In genomic region chr10:60349644-60350043, GRCm38 (mm10) we compare ENCODE assay signal across 13 mouse cellular contexts. TPM values are rescaled to one million over a fixed set of nuclear protein-coding genes. Genes with fewer than 3 reads are reported as not detected.
DNase-seq lines count a peak whose midpoint lies in the region; ATAC-seq and TF ChIP-seq lines count a peak whose summit lies in the region.
"Had no signal": no experiment of that assay in that cellular context is flagged by ENCODE, and none has a peak within 500 bp of the region (broad histone marks: within the 10 kb centered on the region; RNA-seq: fewer than 3 reads in every experiment).

No protein-coding gene starts in this region.

- DNase-seq in heart, adult 18-20 months, result no peak
- DNase-seq in forebrain, postnatal 0 days, result no peak
- DNase-seq: cerebellum, adult 2 months; kidney, adult 9 months had no signal

- TF ChIP-seq CTCF in forebrain, postnatal 0 days (IDR thresholded peaks at IDR 0.05; ENCODE audit: low read depth), result no peak

- no peak overlapping the region for H3K4me3 ChIP-seq in heart, embryonic 11.5 days (ENCODE audit: low read depth, low read length)
- peak overlapping the region; percentile 95 for H3K4me3 ChIP-seq in megakaryocyte, embryonic 14.5 days (replicated peaks)
- H3K4me3 ChIP-seq in limb, embryonic 13.5 days, result no peak overlapping the region
- H3K4me3 ChIP-seq in stomach, embryonic 15.5 days (replicated peaks), result no peak overlapping the region
- H3K4me3 ChIP-seq in forebrain, postnatal 0 days (ENCODE audit: low read depth, low read length), result no peak overlapping the region
- no peak overlapping the region for H3K4me3 ChIP-seq in midbrain, embryonic 16.5 days (ENCODE audit: low read depth, low read length)
- H3K4me3 ChIP-seq: midbrain, embryonic 12.5 days had no signal

- H3K9me3 ChIP-seq in heart, embryonic 11.5 days (replicated peaks; ENCODE audit: control insufficient read depth, low read length), result no peaks in the 10 kb centered on the region
- H3K9me3 ChIP-seq in megakaryocyte, embryonic 14.5 days, result no peaks in the 10 kb centered on the region
- H3K9me3 ChIP-seq in limb, embryonic 13.5 days, result no peaks in the 10 kb centered on the region
- H3K9me3 ChIP-seq in stomach, embryonic 15.5 days, result no peaks in the 10 kb centered on the region
- H3K9me3 ChIP-seq in forebrain, postnatal 0 days (ENCODE audit: low read length), result no peaks in the 10 kb centered on the region
- no peaks in the 10 kb centered on the region for H3K9me3 ChIP-seq in midbrain, embryonic 16.5 days (replicated peaks; ENCODE audit: control insufficient read depth, low read length, poor library complexity, severe bottlenecking)
- H3K9me3 ChIP-seq: heart, embryonic 10.5 days; midbrain, embryonic 12.5 days had no signal

- 76% methylated on average over 5 of the region's 5 CpGs for WGBS in heart, embryonic 11.5 days (ENCODE audit: insufficient replicate concordance)
- WGBS in limb, embryonic 13.5 days, result 90% methylated on average over 5 of the region's 5 CpGs
- 82% methylated on average over 5 of the region's 5 CpGs for WGBS in stomach, embryonic 15.5 days
- 94% methylated on average over 5 of the region's 5 CpGs for WGBS in forebrain, postnatal 0 days
- 93% methylated on average over 5 of the region's 5 CpGs for WGBS in midbrain, embryonic 16.5 days

- no peak overlapping the region for H3K4me2 ChIP-seq in heart, embryonic 11.5 days
- H3K4me2 ChIP-seq in limb, embryonic 13.5 days (replicated peaks), result no peak overlapping the region
- H3K4me2 ChIP-seq in stomach, embryonic 15.5 days, result peak overlapping the region; percentile 80
- H3K4me2 ChIP-seq in forebrain, postnatal 0 days (ENCODE audit: low read depth), result no peak overlapping the region
- H3K4me2 ChIP-seq in midbrain, embryonic 16.5 days (ENCODE audit: low read length), result no peak overlapping the region
- H3K4me2 ChIP-seq: midbrain, embryonic 12.5 days had no signal

- no peaks in the 10 kb centered on the region; the same call in 1 of the 2 replicates for H3K27me3 ChIP-seq in heart, embryonic 11.5 days (ENCODE audit: control insufficient read depth, insufficient read depth, low read length)
- no peaks in the 10 kb centered on the region for H3K27me3 ChIP-seq in megakaryocyte, embryonic 14.5 days (replicated peaks)
- H3K27me3 ChIP-seq in limb, embryonic 13.5 days, result peaks cover 26% of the 10 kb centered on the region
- no peaks in the 10 kb centered on the region for H3K27me3 ChIP-seq in stomach, embryonic 15.5 days (replicated peaks)
- peaks cover 8% of the 10 kb centered on the region for H3K27me3 ChIP-seq in forebrain, postnatal 0 days (ENCODE audit: insufficient read depth, low read length)
- H3K27me3 ChIP-seq in midbrain, embryonic 16.5 days (ENCODE audit: control insufficient read depth, insufficient read depth, low read depth, low read length), result peaks cover 13% of the 10 kb centered on the region

- H3K36me3 ChIP-seq in heart, embryonic 11.5 days (ENCODE audit: control insufficient read depth, insufficient read depth, low read length), result no peaks in the 10 kb centered on the region
- peaks cover 36% of the 10 kb centered on the region for H3K36me3 ChIP-seq in megakaryocyte, embryonic 14.5 days (replicated peaks; ENCODE audit: low read length)
- no peaks in the 10 kb centered on the region for H3K36me3 ChIP-seq in limb, embryonic 13.5 days
- H3K36me3 ChIP-seq in stomach, embryonic 15.5 days, result no peaks in the 10 kb centered on the region
- H3K36me3 ChIP-seq in forebrain, postnatal 0 days (ENCODE audit: insufficient read depth), result no peaks in the 10 kb centered on the region
- no peaks in the 10 kb centered on the region for H3K36me3 ChIP-seq in midbrain, embryonic 16.5 days (ENCODE audit: control insufficient read depth, insufficient read depth, low read length)
- H3K36me3 ChIP-seq: heart, embryonic 10.5 days; midbrain, embryonic 12.5 days had no signal

- no peak overlapping the region for H3K9ac ChIP-seq in heart, embryonic 11.5 days (ENCODE audit: low read depth, low read length)
- peak overlapping the region; percentile 19; the same call in 1 of the 2 replicates for H3K9ac ChIP-seq in limb, embryonic 13.5 days
- H3K9ac ChIP-seq in stomach, embryonic 15.5 days, result no peak overlapping the region
- H3K9ac ChIP-seq in forebrain, postnatal 0 days, result no peak overlapping the region
- no peak overlapping the region for H3K9ac ChIP-seq in midbrain, embryonic 16.5 days (ENCODE audit: low read depth, low read length)
- H3K9ac ChIP-seq: midbrain, embryonic 12.5 days had no signal

- H3K4me1 ChIP-seq in heart, embryonic 11.5 days (ENCODE audit: control insufficient read depth, insufficient read depth, low read length), result peaks cover 41% of the 10 kb centered on the region
- H3K4me1 ChIP-seq in megakaryocyte, embryonic 14.5 days, result peaks cover 91% of the 10 kb centered on the region
- H3K4me1 ChIP-seq in limb, embryonic 13.5 days, result peaks cover 66% of the 10 kb centered on the region
- peaks cover 64% of the 10 kb centered on the region for H3K4me1 ChIP-seq in stomach, embryonic 15.5 days
- H3K4me1 ChIP-seq in forebrain, postnatal 0 days (ENCODE audit: insufficient read depth), result no peaks in the 10 kb centered on the region
- H3K4me1 ChIP-seq in midbrain, embryonic 16.5 days (ENCODE audit: control insufficient read depth, insufficient read depth, low read length), result peaks cover 4% of the 10 kb centered on the region; the same call in 1 of the 2 replicates

- ATAC-seq in heart, embryonic 11.5 days (replicated peaks; ENCODE audit: insufficient number of reproducible peaks, low FRiP score, low TSS enrichment), result no peak
- no peak for ATAC-seq in megakaryocyte, adult 5-6 weeks (ENCODE audit: poor library complexity, severe bottlenecking)
- ATAC-seq in limb, embryonic 13.5 days (ENCODE audit: low FRiP score, low read depth), result no peak
- ATAC-seq in stomach, embryonic 15.5 days (ENCODE audit: insufficient read depth, low FRiP score, low read depth), result no peak
- ATAC-seq in forebrain, postnatal 0 days, result no peak
- ATAC-seq in midbrain, embryonic 16.5 days, result no peak

- H3K27ac ChIP-seq in heart, embryonic 11.5 days (ENCODE audit: low read depth, low read length), result 0 out of 2 replicates have a peak overlapping the region, but pooled peaks have one; percentile 18
- H3K27ac ChIP-seq in limb, embryonic 13.5 days, result peak overlapping the region; percentile 22; the same call in 1 of the 2 replicates
- peak overlapping the region; percentile 94 for H3K27ac ChIP-seq in stomach, embryonic 15.5 days
- no peak overlapping the region for H3K27ac ChIP-seq in forebrain, postnatal 0 days (ENCODE audit: low read depth, low read length)
- no peak overlapping the region for H3K27ac ChIP-seq in midbrain, embryonic 16.5 days (ENCODE audit: low read length)
- H3K27ac ChIP-seq: midbrain, embryonic 12.5 days had no signal

RNA-seq across cellular contexts. Expression of gene Vsir, which starts 3.0 kb away (rescaled TPM):
- 1.2 and 1.9 TPM in 2 replicates for polyA plus RNA-seq in heart, embryonic 11.5 days (2014; fragmentation: Nextera tagmentation; extraction: Ambion mirVana)
- total RNA-seq in heart, adult 18-20 months (2021), result 10 to 100 TPM; 11.3 to 13.3 TPM
- 29.9 and 107 TPM in 2 replicates for polyA plus RNA-seq in megakaryocyte, embryonic 14.5 days (2012; ENCODE audit: insufficient read depth, low replicate concordance)
- 267 and 312 TPM in 2 replicates for total RNA-seq in megakaryocyte, adult 5-6 weeks (2015)
- 783 and 809 TPM in 2 replicates for total RNA-seq in megakaryocyte, adult 5-6 weeks (2017)
- 1.9 and 2.0 TPM in 2 replicates for polyA plus RNA-seq in limb, embryonic 13.5 days (2015; fragmentation: Nextera tagmentation; extraction: Ambion mirVana)
- polyA plus RNA-seq in stomach, embryonic 15.5 days (2015; fragmentation: Nextera tagmentation; extraction: Ambion mirVana), result 7.0 and 7.8 TPM in 2 replicates
- total RNA-seq in forebrain, postnatal 0 days (2014; rRNA removed), result 6.8 and 9.3 TPM in 2 replicates
- polyA plus RNA-seq in forebrain, postnatal 0 days (2015; fragmentation: Nextera tagmentation; extraction: Ambion mirVana), result 2.5 TPM in 2 replicates
- 1.5 and 1.8 TPM in 2 replicates for polyA plus RNA-seq in midbrain, embryonic 16.5 days (2015; fragmentation: Nextera tagmentation; extraction: Ambion mirVana)

RNA-seq across cellular contexts. Expression of gene Gm17455, which starts 49.9 kb away (rescaled TPM):
- 0.66 and 1.6 TPM in 2 replicates for polyA plus RNA-seq in heart, embryonic 11.5 days (2014; fragmentation: Nextera tagmentation; extraction: Ambion mirVana)
- total RNA-seq in heart, adult 18-20 months (2021), result not detected
- 0.44 TPM in 1 of 2 replicates, not detected in the other for polyA plus RNA-seq in megakaryocyte, embryonic 14.5 days (2012; ENCODE audit: insufficient read depth, low replicate concordance)
- 0.91 and 1.0 TPM in 2 replicates for total RNA-seq in megakaryocyte, adult 5-6 weeks (2015)
- 0.20 TPM in 1 of 2 replicates, not detected in the other for total RNA-seq in megakaryocyte, adult 5-6 weeks (2017)
- polyA plus RNA-seq in limb, embryonic 13.5 days (2015; fragmentation: Nextera tagmentation; extraction: Ambion mirVana), result 0.79 and 1.0 TPM in 2 replicates
- polyA plus RNA-seq in stomach, embryonic 15.5 days (2015; fragmentation: Nextera tagmentation; extraction: Ambion mirVana), result 0.64 and 0.98 TPM in 2 replicates
- total RNA-seq in forebrain, postnatal 0 days (2014; rRNA removed), result 4.7 and 5.4 TPM in 2 replicates
- 9.4 and 10.6 TPM in 2 replicates for polyA plus RNA-seq in forebrain, postnatal 0 days (2015; fragmentation: Nextera tagmentation; extraction: Ambion mirVana)
- polyA plus RNA-seq in midbrain, embryonic 16.5 days (2015; fragmentation: Nextera tagmentation; extraction: Ambion mirVana), result 9.4 and 13.9 TPM in 2 replicates
- total RNA-seq: adrenal gland, adult 2 months had no signal

Comparison
In these comparisons a context has a peak if more than half of its experiments do, and no peak if none do; other contexts are left out.
1. H3K27ac ChIP-seq: peak in heart, embryonic 11.5 days (single experiment), limb, embryonic 13.5 days (single experiment) and stomach, embryonic 15.5 days (single experiment); none in forebrain, postnatal 0 days (single experiment) and midbrain, embryonic 16.5 days (single experiment).